12 mouse cellular contexts compared by ENCODE assay signal in the genomic region with DNA sequence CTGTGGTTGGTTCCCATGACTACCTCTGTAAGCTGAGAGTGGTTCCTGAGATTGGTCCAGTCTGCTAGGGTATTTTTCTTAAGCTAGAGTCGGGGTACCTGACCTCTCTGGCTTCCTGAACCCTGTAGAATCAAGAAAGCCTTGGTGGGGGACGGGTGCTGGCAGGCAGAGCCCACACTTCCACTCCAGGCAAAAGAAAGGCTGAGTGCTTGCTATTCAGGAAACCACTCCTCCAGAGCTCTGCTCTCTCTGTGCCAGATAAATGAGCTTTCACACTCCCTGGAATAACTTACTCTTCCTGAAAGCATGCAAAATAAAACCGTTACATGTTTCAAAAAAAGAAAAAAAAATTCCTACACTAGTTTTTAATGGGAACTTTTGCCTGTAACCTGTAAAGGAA. TPM values are rescaled to one million over a fixed set of nuclear protein-coding genes. Genes with fewer than 3 reads are reported as not detected.
DNase-seq lines count a peak whose midpoint lies in the region; ATAC-seq and TF ChIP-seq lines count a peak whose summit lies in the region.
"Had no signal": no experiment of that assay in that cellular context is flagged by ENCODE, and none has a peak within 500 bp of the region (broad histone marks: within the 10 kb centered on the region; RNA-seq: fewer than 3 reads in every experiment).

No protein-coding gene starts in this region.

- no peak for DNase-seq in heart, embryonic 10.5 days (ENCODE audit: low spot score)
- DNase-seq in heart, postnatal 25 days (ENCODE audit: low spot score), result no peak
- DNase-seq in liver, adult 2 months (ENCODE audit: extremely low read depth, low read depth, low spot score), result no peak
- DNase-seq in heart, postnatal 4 days, result peak; percentile 28
- DNase-seq in spleen, adult 18-20 months, result no peak
- no peak for DNase-seq in urinary bladder, postnatal 4 days (ENCODE audit: low spot score in 2 of 2)
- DNase-seq: thymus, adult 18-20 months had no signal

- TF ChIP-seq CTCF in liver, adult 2 months (IDR thresholded peaks at IDR 0.05; ENCODE audit: low read depth, low read length), result no peak

- 22% methylated on average over 3 of the region's 3 CpGs for WGBS in heart, embryonic 10.5 days
- 21% methylated on average over 3 of the region's 3 CpGs for WGBS in liver, adult 2 months
- 21% methylated on average over 3 of the region's 3 CpGs for WGBS in liver, embryonic 12.5 days (ENCODE audit: insufficient replicate concordance)
- 12% methylated on average over 3 of the region's 3 CpGs for WGBS in forebrain, embryonic 12.5 days

- no peaks in the 10 kb centered on the region for H3K36me3 ChIP-seq in heart, embryonic 10.5 days
- H3K36me3 ChIP-seq in liver, adult 2 months (ENCODE audit: control insufficient read depth, insufficient read depth, low read length), result no peaks in the 10 kb centered on the region
- no peaks in the 10 kb centered on the region for H3K36me3 ChIP-seq in liver, embryonic 12.5 days
- no peaks in the 10 kb centered on the region for H3K36me3 ChIP-seq in forebrain, embryonic 12.5 days (replicated peaks)
- H3K36me3 ChIP-seq: intestine, embryonic 15.5 days; midbrain, embryonic 12.5 days had no signal

- H3K4me2 ChIP-seq in liver, embryonic 12.5 days, result no peak overlapping the region
- no peak overlapping the region for H3K4me2 ChIP-seq in forebrain, embryonic 12.5 days
- H3K4me2 ChIP-seq: intestine, embryonic 15.5 days; midbrain, embryonic 12.5 days had no signal

- H3K9me3 ChIP-seq in heart, embryonic 10.5 days, result no peaks in the 10 kb centered on the region
- H3K9me3 ChIP-seq in liver, embryonic 12.5 days (replicated peaks), result no peaks in the 10 kb centered on the region
- no peaks in the 10 kb centered on the region for H3K9me3 ChIP-seq in forebrain, embryonic 12.5 days
- H3K9me3 ChIP-seq: intestine, embryonic 15.5 days; midbrain, embryonic 12.5 days had no signal

- H3K4me3 ChIP-seq in heart, embryonic 10.5 days, result no peak overlapping the region
- no peak overlapping the region for H3K4me3 ChIP-seq in liver, adult 2 months (ENCODE audit: insufficient read depth, low read depth, low read length)
- no peak overlapping the region for H3K4me3 ChIP-seq in liver, embryonic 12.5 days
- no peak overlapping the region for H3K4me3 ChIP-seq in forebrain, embryonic 12.5 days (replicated peaks)
- H3K4me3 ChIP-seq: intestine, embryonic 15.5 days; midbrain, embryonic 12.5 days had no signal

- H3K4me1 ChIP-seq in heart, embryonic 10.5 days, result peaks cover 30% of the 10 kb centered on the region
- peaks cover 11% of the 10 kb centered on the region for H3K4me1 ChIP-seq in liver, adult 2 months (ENCODE audit: control insufficient read depth, insufficient read depth, low read length)
- no peaks in the 10 kb centered on the region for H3K4me1 ChIP-seq in liver, embryonic 12.5 days
- H3K4me1 ChIP-seq in forebrain, embryonic 12.5 days, result peaks cover 26% of the 10 kb centered on the region

- H3K27me3 ChIP-seq in heart, embryonic 10.5 days (ENCODE audit: insufficient read depth, poor library complexity, severe bottlenecking), result no peaks in the 10 kb centered on the region
- no peaks in the 10 kb centered on the region for H3K27me3 ChIP-seq in liver, adult 2 months (ENCODE audit: control insufficient read depth, insufficient read depth, low read length)
- H3K27me3 ChIP-seq in liver, embryonic 12.5 days (replicated peaks), result no peaks in the 10 kb centered on the region
- no peaks in the 10 kb centered on the region for H3K27me3 ChIP-seq in forebrain, embryonic 12.5 days
- H3K27me3 ChIP-seq: intestine, embryonic 15.5 days had no signal

- H3K79me2 ChIP-seq in liver, adult 2 months (ENCODE audit: control insufficient read depth, insufficient read depth, low read length), result peaks cover 32% of the 10 kb centered on the region; the same call in 1 of the 2 replicates

- no peak for TF ChIP-seq POLR2A in liver, adult 2 months (IDR thresholded peaks at IDR 0.05; ENCODE audit: extremely low read depth, insufficient read depth, low read length)

- no peak for ATAC-seq in liver, embryonic 12.5 days
- peak; percentile 60; the same call in 1 of the 2 replicates for ATAC-seq in forebrain, embryonic 12.5 days (ENCODE audit: low FRiP score)
- ATAC-seq: CD4-positive, CD25-positive, alpha-beta regulatory T cell, adult 4 months; intestine, embryonic 15.5 days had no signal

- intact Hi-C loops in heart, postnatal 25 days (cut with DNase I), result no loop called here

- H3K9ac ChIP-seq in liver, adult 2 months (ENCODE audit: low read depth, low read length), result peak overlapping the region; percentile 11; the same call in 1 of the 2 replicates
- no peak overlapping the region for H3K9ac ChIP-seq in liver, embryonic 12.5 days
- no peak overlapping the region for H3K9ac ChIP-seq in forebrain, embryonic 12.5 days
- H3K9ac ChIP-seq: intestine, embryonic 15.5 days; midbrain, embryonic 12.5 days had no signal

- peak overlapping the region; percentile 26; the same call in 1 of the 2 replicates for H3K27ac ChIP-seq in heart, embryonic 10.5 days
- H3K27ac ChIP-seq in liver, adult 2 months (replicated peaks; ENCODE audit: insufficient read depth, low read depth, low read length), result peak overlapping the region; percentile 58
- H3K27ac ChIP-seq in liver, embryonic 12.5 days, result no peak overlapping the region
- H3K27ac ChIP-seq in forebrain, embryonic 12.5 days, result no peak overlapping the region
- H3K27ac ChIP-seq: intestine, embryonic 15.5 days; midbrain, embryonic 12.5 days had no signal

RNA-seq across cellular contexts. Expression of a gene that starts 38.5 kb away (rescaled TPM):
- 7.4 and 10.5 TPM in 2 replicates for polyA plus RNA-seq in heart, embryonic 10.5 days (2016; fragmentation: Nextera tagmentation; extraction: Ambion mirVana)
- 10 to 100 TPM; 11.7 to 12.9 TPM for total RNA-seq in heart, postnatal 25 days (2021)
- 21.5 and 26.8 TPM in 2 replicates for total RNA-seq in liver, adult 2 months (2014; rRNA removed)
- polyA plus RNA-seq in liver, adult 2 months (2012; rRNA removed), result 5.8 and 5.9 TPM in 2 replicates
- polyA plus RNA-seq in liver, embryonic 12.5 days (2016; fragmentation: Nextera tagmentation; extraction: Ambion mirVana), result 2.2 and 2.6 TPM in 2 replicates
- 25.9 and 32.7 TPM in 2 replicates for polyA plus RNA-seq in forebrain, embryonic 12.5 days (2016; fragmentation: Nextera tagmentation; extraction: Ambion mirVana)
- total RNA-seq in heart, postnatal 4 days (2021), result 10 to 100 TPM; 21.0 to 24.0 TPM

RNA-seq across cellular contexts. Expression of a gene that starts 38.5 kb away (rescaled TPM):
- 32.4 and 38.9 TPM in 2 replicates for polyA plus RNA-seq in heart, embryonic 10.5 days (2016; fragmentation: Nextera tagmentation; extraction: Ambion mirVana)
- total RNA-seq in heart, postnatal 25 days (2021), result 10 to 100 TPM; 11.0 to 11.7 TPM
- total RNA-seq in liver, adult 2 months (2014; rRNA removed), result 10.9 and 14.0 TPM in 2 replicates
- 2.8 and 3.3 TPM in 2 replicates for polyA plus RNA-seq in liver, adult 2 months (2012; rRNA removed)
- 11.6 and 12.1 TPM in 2 replicates for polyA plus RNA-seq in liver, embryonic 12.5 days (2016; fragmentation: Nextera tagmentation; extraction: Ambion mirVana)
- 29.7 and 29.8 TPM in 2 replicates for polyA plus RNA-seq in forebrain, embryonic 12.5 days (2016; fragmentation: Nextera tagmentation; extraction: Ambion mirVana)
- 10 to 100 TPM; 18.7 to 19.6 TPM for total RNA-seq in heart, postnatal 4 days (2021)

Comparison
In these comparisons a context has a peak if more than half of its experiments do, and no peak if none do; other contexts are left out.
1. H3K27ac ChIP-seq: peak in heart, embryonic 10.5 days (single experiment) and liver, adult 2 months (single experiment); none in liver, embryonic 12.5 days (single experiment) and forebrain, embryonic 12.5 days (single experiment).